Mouse (Mus musculus) olfactory bulb, adult 2 months (tissue): ENCODE results near the gene Heatr4. TPM values are rescaled to one million over a fixed set of nuclear protein-coding genes. Genes with fewer than 3 reads are reported as not detected.
"Not testable (repeated sequence)": the region's sequence is repeated elsewhere in the genome, so short reads cannot be mapped to it uniquely, and the experiment has no call there.

ENCODE experiments used
- H3K27ac ChIP-seq: fragments of 200-500 bp; 2 replicates; pipeline ENCODE4 v1.5.1; 2012; ENCODE audit warnings: low read depth, low read length; ENCODE audit not compliant: insufficient read depth
- H3K4me1 ChIP-seq: fragments of 200-500 bp; 2 replicates; pipeline ENCODE4 v1.6.1; 2012; ENCODE audit warnings: low read length; ENCODE audit not compliant: control insufficient read depth, insufficient read depth
- H3K4me3 ChIP-seq: fragments of 200-500 bp; 2 replicates; pipeline ENCODE4 v1.5.1; 2012; ENCODE audit warnings: mild to moderate bottlenecking, low read depth, low read length, moderate library complexity; ENCODE audit not compliant: insufficient read depth
- CTCF ChIP-seq: fragments of 200-500 bp; IDR thresholded peaks from 2 replicates; pipeline ENCODE4 v1.5.1; 2012; ENCODE audit warnings: low read depth, mild to moderate bottlenecking, low read length, moderate library complexity; ENCODE audit not compliant: insufficient read depth
- POLR2A ChIP-seq: fragments of 200-500 bp; IDR thresholded peaks from 2 replicates; pipeline ENCODE4 v1.6.1; 2012; ENCODE audit warnings: mild to moderate bottlenecking, low read depth, low read length, moderate library complexity; ENCODE audit not compliant: insufficient read depth
- WGBS: fragments of 180-500 bp; shearing (Covaris S2); methylation state at CpG from one replicate; pipeline ENCODE4 v1.1.7; 2018; 5-methylcytosine and 5-hydroxymethylcytosine counted together
- polyA plus RNA-seq: library from polyadenylated mRNA; stranded (reverse); fragments of >200 nt; gene quantifications from 2 replicates; pipeline ENCODE4 v1.2.4, GENCODE M21; 2012; ENCODE audit warnings: low replicate concordance; ENCODE audit not compliant: missing spikeins, insufficient read depth, insufficient read length

Gene Heatr4
- not detected in 2 replicates for polyA plus RNA-seq

GRCm38 (mm10) chr12:83984752-83985151 is at the start of gene Heatr4:
Gene Heatr4, minus strand, starts transcription at chr12:83984852.
- TF ChIP-seq CTCF, result no peak
- no peak for TF ChIP-seq POLR2A
- 0 out of 2 replicates have a peak, but pooled peaks cover 3% of the 10 kb centered on the region for H3K4me1 ChIP-seq
- WGBS, result 76% methylated on average over 4 of the region's 4 CpGs
- H3K27ac ChIP-seq, result no peak within 1 kb of the TSS
- no peak within 1 kb of the TSS for H3K4me3 ChIP-seq

- WGBS, result 83% methylated on average over 4 of the region's 4 CpGs
- TF ChIP-seq POLR2A, result no peak
- no peak for TF ChIP-seq CTCF
These were observed 49.5 kb upstream of the Heatr4 start for GRCm38 (mm10) chr12:84034108-84034507.

DNA sequence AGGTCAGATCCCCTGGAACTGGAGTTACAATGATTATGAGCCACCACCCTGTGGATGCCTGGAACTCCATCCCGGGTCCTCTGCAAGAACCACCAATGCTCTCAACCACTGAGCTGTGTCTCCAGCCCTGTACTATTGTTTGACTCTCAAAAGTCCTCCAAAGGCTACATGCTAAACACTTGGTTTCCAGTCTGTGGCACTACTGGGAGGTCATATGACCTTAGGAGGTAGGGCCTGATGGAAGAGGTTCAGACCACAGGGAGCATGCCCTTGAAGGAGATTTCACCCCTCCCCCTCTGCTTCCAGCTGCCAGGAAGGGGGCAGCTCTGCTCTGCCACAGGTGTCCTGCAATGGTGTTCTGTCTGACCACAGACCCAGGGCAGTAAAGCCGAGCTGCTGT is 48.6 kb upstream of the Heatr4 start:
- not testable (repeated sequence) for H3K27ac ChIP-seq, H3K4me3 ChIP-seq, H3K4me1 ChIP-seq
- 91% methylated on average over 2 of the region's 2 CpGs for WGBS

More at GRCm38 (mm10) chr12:84034108-84034507, 49.5 kb upstream of the Heatr4 start:
- H3K4me3 ChIP-seq, result no peak overlapping the region
- no peak overlapping the region for H3K27ac ChIP-seq
- 0 out of 2 replicates have a peak, but pooled peaks cover 2% of the 10 kb centered on the region for H3K4me1 ChIP-seq

DNA sequence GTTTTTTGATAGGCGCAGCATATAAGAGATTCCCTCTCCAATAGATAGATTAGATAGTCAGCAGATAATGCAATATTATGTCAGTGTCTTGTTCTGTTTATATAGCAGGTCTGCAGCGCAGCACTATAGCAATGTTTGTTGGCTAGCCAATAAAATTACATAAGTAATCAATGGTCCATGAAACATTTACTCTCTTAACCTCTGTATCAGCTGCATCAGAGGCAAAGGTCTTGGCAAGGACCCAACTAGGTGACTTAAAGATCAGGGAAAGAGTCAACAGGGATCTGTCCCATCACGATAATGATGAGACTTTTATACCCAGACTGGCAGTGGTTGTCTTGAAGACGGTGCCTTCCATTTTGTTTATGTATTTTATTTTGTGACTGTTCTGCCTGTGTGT is 48.2 kb upstream of the Heatr4 start:
- H3K4me3 ChIP-seq, result no peak overlapping the region
- H3K27ac ChIP-seq, result no peak overlapping the region
- TF ChIP-seq POLR2A (no peak), CTCF (no peak)
- 91% methylated on average over 4 of the region's 4 CpGs for WGBS
- H3K4me1 ChIP-seq, result 0 out of 2 replicates have a peak, but pooled peaks cover 2% of the 10 kb centered on the region

- TF ChIP-seq CTCF, result 0 out of 2 replicates have a peak, but pooled peaks have one; percentile 10
- TF ChIP-seq POLR2A, result no peak
- no peaks in the 10 kb centered on the region for H3K4me1 ChIP-seq
- H3K4me3 ChIP-seq, result no peak overlapping the region
- no peak overlapping the region for H3K27ac ChIP-seq
- WGBS, result 52% methylated on average over 4 of the region's 4 CpGs
These were observed 46.1 kb upstream of the Heatr4 start for GRCm38 (mm10) chr12:84030659-84031332.

- not testable (repeated sequence) for H3K27ac ChIP-seq, H3K4me3 ChIP-seq, H3K4me1 ChIP-seq
- 98% methylated on average over 1 of the region's 1 CpGs for WGBS
These were observed 44.4 kb upstream of the Heatr4 start for GRCm38 (mm10) chr12:84029043-84029442.

DNA sequence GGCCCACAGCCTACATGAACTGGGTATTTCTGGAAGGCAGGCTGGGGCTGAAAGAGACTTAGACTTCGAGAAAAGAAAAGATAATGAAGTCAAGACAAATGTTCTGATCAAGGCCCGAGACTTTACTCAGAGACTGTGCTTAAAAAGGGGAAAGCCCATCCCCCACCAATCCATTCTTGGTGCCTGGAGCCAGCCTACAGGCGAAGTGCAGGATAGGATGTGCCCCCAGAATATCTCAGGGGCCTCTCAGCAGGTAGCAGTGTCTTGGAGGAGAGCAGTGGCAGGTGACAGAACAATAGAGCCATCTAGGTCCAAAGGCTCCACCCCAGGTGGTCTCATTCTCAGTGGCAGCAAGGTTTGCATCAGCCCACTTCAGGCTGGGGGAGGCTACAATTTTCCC is 43.7 kb upstream of the Heatr4 start:
- WGBS, result 59% methylated on average over 3 of the region's 3 CpGs
- H3K4me1 ChIP-seq, H3K27ac ChIP-seq, H3K4me3 ChIP-seq: not testable (repeated sequence)

GRCm38 (mm10) chr12:84025888-84026287 is 41.2 kb upstream of the Heatr4 start:
- Histone ChIP-seq H3K4me3 (no peak overlapping the region), H3K4me1 (no peaks in the 10 kb centered on the region), H3K27ac (no peak overlapping the region)
- TF ChIP-seq CTCF, result no peak
- TF ChIP-seq POLR2A, result no peak
- 86% methylated on average over 7 of the region's 7 CpGs for WGBS

- 88% methylated on average over 9 of the region's 9 CpGs for WGBS
- Histone ChIP-seq H3K4me3 (no peak overlapping the region), H3K4me1 (no peaks in the 10 kb centered on the region), H3K27ac (no peak overlapping the region)
- TF ChIP-seq CTCF, result no peak
- no peak for TF ChIP-seq POLR2A
These were observed 38.5 kb upstream of the Heatr4 start for GRCm38 (mm10) chr12:84023052-84023745.

- 94% methylated on average over 4 of the region's 4 CpGs for WGBS
- H3K4me3 ChIP-seq, H3K4me1 ChIP-seq, H3K27ac ChIP-seq: not testable (repeated sequence)
These were observed 37.6 kb upstream of the Heatr4 start for GRCm38 (mm10) chr12:84022266-84022665.

- H3K4me3 ChIP-seq, H3K4me1 ChIP-seq, H3K27ac ChIP-seq: not testable (repeated sequence)
- WGBS, result 25% methylated on average over 7 of the region's 7 CpGs
These were observed 35.9 kb upstream of the Heatr4 start for GRCm38 (mm10) chr12:84020528-84020927.
